Mouse (Mus musculus) cerebellum, adult 8-10 months (tissue): ENCODE results near the gene Ptprm.

ENCODE experiments used
- DNase-seq: peaks from one replicate; pipeline ENCODE4 v3.0.0; 2022

The Ptprm gene

DNA sequence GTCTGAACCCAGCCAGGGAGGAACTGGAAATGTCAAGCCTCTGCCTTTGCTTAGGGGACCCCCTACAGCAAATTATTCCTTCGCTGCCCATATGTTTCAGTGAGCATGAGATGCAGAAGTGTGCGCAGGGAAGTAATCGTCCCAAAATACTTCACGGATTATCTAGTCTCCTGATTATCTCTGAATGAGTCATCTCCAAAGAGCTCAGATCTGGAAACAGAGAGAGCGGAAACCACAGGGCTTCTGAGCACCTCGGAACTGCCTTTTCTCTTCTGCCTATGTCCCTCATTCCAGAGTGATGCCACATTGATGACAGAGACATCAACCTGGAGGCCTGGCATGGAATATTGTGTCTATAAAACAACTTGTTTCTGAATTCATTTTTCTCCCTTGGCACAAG, 11.3 kb downstream of the Ptprm start:
- no peak for DNase-seq

DNA sequence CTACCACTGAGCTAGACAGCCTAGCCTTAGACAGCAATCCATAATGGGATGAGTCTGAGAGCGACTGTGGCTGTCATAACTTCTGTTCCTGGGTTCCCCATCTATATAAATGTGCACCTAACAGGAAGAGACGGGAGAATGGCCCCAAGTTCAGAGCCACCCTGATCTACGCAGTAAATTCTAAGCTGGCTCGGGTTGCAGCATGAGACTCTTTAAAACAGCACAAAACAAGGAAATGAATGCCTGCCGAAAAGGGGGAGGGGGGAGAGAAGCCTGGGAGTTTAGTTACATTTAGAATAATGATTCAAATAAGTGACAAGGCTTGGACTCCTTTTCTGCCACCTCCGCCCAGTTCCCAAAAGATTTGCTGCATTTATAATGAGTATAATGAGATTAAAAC, 13.9 kb downstream of the Ptprm start:
- DNase-seq, result no peak

DNA sequence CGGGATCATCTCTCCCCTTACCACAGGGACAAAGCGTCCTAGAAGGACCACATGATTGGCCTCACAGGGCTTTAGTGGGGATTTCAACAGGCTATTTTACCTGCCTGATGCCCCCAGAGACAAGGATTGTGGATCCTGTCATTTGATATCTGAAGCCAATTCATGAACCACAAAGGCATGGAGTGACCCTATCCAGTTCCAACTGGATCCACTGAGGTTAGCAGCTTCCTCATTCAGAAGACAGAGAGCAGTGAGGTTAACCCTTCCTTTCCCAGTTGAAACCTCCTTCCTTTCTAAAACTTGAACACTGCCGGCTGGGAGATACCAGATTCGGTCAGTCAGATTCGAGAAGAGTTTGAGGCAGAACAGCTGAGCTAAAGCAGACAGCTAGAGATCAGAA, 14.7 kb downstream of the Ptprm start:
- no peak for DNase-seq

DNA sequence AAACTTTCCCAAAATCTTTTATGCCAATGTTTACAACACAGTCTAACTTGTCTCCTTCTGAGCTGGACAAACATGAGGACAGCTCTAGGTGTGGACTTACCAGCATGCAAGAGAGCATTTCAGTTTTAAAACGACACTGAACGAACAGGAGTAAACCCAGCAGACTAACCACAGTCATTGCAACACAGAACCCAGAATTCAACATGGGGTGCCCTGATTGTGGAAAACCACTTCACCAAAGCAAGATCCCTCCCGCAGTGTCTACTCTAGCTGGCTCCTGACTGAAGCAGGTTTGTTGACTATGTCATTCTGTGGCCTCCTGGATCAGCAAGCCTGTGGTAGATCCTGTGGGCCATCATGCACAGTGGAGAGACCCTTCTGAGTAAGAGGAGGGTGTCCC, 19.9 kb downstream of the Ptprm start:
- DNase-seq, result no peak

DNA sequence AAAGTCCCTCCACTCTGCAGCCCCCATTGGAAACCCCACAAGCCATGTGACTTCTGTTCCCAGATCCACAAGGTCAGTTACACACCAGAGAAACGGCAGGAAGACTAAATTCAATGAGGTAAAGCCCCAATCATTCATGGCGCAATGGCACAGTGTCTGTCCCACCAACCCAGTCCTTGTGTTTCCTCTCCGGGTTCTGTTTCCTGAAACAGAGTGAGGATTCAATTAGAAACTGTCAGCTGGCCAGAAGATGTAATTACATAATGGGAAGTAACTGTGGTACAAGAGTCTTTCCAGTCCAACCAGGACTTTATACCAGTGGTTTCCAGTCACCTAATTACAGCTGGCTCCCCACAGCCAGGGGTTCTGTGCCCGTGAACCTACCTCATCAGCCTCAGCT, 24.8 kb downstream of the Ptprm start:
- no peak for DNase-seq

DNA sequence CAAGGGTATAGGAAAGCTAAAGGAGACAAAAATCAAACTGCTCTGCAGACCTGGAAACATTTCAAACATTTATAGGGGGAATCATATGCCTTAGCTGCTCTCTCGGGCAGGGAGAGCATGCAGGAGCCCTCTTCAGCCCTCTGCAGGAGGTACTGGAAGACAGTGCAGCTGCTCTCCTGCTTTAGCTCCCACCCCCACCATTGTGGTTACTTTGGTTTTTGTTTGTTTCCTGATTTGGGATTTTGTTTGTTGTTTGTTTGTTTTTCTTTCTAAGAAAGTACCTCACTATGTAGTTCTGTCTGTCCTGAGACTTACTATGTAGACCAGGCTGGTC, 29.8 kb downstream of the Ptprm start:
- no peak for DNase-seq

DNA sequence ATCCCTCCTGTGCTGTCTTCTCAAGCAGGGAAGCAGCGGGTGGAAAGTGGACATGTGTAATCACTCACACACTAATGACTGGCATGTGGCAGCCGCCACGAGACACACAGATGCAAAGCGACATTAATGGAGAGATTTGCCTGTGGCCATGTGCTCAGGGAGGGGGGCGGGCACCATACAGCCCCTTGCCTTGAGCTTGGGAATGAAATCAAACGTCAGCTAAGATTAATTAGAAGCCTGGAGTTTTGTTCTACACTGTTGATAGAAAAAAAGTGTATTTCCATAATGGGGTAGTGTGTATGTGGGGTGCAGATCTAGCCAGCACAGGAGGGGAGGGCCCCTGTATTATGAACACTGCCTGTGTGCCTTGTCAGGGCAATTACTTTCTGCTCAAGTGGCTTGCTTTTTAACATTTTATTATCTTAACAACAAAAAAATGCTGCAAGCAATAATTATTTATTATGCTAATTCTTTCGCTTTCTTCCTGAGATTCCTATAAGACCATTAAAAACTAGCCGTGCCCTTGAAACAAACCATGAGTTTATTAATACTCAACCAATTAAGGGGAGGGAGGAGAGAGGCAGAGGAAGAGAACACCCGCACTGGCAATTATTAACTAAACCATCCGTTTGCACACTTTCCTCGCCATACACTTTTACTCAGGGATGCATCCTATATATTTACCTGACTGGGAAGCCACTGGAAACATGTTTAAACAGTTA, 30.3 kb downstream of the Ptprm start:
- DNase-seq, result no peak

DNA sequence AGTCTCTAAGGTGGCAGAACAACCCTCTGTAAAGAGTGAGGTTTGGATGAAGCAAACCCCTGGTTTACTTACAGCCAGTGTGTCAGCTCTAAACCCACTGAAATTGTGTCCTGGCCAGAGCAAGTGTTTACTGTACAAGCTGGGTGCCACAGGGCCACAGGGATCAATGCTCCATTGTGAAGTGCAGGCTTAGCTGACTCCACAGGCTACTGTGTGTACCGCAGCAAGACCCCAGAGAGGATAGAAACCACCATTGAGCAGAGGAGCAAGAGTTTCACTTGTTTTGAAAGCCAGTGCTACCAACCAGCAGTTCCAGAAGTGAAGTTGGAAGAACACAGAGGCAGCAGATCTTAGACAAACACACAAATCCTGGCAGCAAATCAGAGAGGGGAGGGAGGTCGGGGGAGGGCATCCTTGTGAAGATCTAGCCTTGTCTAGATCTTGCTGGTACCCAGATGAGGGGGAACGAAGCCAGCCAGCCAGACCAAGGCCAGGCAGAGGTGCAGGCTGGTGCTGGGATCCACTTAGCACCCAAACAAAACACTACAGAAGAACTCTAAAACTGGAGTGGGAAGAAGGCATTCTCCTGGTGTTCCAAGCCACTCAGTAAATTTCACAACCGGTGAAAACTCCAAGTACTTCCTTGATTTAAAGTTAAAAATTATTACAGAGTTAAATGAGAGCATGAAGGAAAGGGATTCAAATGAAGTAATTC, 39.6 kb downstream of the Ptprm start:
- no peak for DNase-seq

DNA sequence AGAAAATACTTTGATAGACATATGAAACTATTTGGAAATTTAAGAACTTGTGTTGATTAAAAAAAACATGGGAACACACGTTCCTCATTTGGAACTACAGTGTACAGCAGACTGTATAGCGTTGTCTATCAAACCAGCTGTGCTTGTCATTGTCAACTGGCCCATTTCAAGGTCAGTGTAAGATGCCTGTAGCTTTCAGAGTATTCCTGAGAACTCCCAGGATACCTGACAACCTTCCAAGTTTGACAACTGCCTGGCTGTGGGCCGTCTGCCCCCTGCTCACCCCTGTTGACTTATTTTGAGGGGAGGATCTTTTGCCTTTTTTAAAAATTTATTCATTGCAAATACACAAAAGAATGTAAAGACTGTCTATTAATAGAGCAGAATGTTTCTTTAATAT, 45.8 kb downstream of the Ptprm start:
- DNase-seq, result no peak

DNA sequence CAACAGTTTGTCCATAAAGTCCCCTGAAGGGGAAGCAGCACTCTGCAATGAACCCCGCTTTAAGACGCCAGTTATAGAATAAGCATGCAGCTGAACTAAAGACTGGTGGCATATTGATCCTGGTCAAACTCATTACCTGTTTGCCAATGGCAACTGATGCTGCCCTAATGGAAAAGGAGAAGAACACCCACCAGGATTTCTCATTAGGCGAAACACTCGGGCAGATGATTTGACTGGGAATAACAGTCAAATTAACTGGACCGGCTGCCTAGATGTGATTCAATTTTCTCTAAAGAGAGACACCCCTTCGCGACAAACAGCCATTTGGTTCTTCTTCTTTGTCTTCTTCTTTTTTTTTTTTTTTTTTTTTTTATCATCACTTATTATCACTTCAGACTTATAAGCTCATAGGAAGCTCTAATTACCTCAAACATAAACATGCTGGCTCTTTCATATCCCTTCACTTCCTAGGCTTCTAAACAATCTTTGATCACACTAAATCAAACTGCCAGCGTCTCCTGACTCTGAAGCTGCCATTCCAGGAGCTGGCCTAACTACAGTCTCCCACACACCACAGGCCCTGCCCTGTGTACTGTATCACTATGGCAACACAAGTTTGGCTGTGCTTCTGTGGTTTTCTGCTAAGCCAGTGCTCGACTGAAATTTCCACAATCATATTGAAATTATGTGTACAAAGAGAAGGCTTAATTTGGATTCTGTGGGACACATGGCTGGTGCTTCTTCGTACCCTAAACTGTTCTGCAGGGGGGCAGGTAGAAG, 48.0 kb downstream of the Ptprm start:
- no peak for DNase-seq

DNA sequence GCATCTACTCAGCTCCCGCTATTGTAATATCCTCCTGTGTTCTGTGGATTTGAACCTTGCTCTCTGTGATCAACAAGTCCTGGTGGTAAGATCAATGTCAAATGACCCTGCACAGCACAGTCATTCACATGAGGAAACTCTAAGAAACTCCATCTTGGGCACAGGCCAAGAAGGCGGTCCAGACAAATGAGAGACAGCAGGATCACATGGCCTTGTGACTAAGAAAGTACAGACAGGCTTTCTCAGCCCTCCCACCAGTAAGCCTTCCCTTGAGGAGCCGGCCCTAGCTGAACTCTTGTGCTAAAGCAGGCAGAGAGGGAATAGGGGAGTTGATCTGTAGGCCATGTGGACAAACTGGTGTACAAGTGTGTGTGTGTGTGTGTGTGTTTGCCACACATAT, 49.4 kb downstream of the Ptprm start:
- no peak for DNase-seq

DNA sequence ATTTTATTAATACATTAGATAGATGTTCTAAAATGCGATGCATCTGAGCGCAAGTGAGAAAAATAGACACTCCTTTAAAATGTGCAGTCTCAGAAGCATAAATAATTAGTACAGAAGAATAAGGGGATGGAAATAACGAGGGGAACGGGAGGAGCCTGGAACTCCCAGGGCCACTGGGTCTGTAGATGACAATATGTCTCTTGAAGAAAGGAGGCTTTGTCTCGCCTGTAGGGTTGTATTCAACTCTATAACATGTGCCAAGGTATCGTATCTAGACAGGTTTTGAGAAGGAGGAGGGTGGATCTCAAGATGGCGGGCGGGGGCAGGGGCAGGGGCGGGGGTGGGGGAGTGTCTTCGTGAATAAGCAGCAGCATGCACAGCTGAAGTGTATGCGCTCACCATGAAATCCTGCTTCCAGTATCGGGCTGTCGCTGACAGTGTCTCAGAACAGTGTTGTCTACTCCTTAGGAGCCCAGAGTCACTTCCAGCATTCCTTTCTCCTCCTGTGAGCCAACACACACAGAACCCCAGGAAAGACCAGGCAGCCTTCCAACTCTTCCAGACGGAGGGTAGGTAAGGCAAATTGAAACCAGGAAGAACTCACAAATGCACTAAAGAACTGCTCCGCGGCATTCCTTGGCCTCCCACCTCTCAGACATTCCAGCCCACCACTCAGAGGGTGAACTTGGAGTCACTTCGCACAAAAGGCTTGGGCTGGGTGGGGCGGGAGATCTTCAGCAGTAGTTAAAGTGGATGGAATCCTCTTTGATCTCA, 50.7 kb downstream of the Ptprm start:
- DNase-seq, result no peak

DNA sequence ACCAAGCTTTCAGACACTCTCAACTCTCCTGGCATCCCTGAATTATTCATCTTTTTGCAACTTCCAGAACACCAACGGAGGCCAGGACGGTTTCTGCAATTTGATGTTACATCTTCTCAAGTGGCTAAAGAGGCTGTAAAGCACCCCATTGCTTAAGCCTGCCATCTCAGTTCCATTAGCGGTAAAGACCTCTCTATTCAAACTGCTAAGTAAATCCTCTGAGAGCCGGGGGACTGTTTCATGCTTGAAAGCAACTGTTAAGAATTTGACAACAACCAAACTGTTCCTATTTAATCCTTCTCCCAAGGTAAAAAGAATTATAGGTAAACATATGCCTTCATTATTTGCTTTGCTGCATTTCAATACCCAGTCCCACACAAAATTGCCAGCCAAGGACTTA, 51.7 kb downstream of the Ptprm start:
- no peak for DNase-seq

DNA sequence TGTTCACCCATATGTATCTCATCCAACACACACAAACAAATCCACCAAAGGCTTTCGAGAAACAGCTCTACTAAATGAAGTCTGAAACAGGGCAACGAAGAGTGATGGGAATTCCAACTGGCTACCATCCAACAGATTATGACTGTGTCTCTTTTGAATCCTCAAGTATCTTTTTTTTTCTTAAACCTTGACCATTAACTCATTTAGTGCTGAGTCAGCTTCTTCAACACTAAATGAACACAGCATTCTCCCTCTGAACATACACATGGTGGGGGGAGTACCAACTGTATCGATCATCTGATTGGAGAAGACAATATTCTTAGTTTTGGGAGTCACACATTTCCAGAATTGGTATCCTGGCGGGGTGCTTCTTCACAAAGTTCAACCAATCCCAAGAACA, 52.2 kb downstream of the Ptprm start:
- DNase-seq, result no peak

DNA sequence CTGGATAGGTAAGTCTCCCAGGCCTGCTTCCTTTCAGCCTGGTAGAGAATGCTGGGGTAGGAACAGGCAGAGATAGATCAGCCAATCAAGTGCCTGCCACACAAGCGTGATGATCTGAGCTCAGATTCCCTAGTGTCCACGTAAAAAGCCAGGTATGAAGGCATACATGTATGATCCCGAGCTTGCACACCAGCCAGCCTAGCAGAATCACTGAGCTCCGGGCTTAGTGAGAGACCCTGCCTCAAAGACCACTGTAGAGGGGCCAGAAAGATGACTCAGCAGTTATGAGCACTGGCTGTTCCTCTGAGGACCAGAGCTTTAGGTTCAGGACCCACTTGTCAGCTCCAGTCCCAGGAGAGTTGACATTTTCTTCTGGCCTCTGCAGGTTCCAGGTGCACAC, 52.9 kb downstream of the Ptprm start:
- no peak for DNase-seq

DNA sequence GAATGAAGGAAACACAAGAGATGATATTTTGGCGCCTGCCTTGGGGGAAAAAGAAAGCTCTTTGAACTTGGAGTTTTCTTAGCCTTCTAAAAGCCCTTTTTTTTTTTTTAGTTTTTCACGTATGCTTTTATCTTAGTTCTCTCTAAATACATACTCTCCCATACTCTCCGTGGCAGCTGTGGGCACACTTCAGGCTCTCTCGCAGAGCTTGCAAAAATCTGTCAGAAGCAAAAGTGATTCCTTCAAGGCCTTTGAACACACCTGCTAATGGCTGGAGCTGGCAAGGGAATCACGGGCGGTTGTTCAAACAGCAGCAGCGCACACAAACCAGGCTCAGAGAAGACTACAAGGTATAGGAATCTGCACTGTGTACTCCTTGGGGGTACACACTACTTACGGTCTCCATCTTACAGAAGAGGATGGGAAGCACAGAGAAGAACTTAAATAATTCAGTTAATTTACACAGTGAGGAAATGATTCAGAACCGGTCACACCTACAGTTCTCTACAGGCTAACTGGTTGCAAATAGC, 55.9 kb downstream of the Ptprm start:
- no peak for DNase-seq

DNA sequence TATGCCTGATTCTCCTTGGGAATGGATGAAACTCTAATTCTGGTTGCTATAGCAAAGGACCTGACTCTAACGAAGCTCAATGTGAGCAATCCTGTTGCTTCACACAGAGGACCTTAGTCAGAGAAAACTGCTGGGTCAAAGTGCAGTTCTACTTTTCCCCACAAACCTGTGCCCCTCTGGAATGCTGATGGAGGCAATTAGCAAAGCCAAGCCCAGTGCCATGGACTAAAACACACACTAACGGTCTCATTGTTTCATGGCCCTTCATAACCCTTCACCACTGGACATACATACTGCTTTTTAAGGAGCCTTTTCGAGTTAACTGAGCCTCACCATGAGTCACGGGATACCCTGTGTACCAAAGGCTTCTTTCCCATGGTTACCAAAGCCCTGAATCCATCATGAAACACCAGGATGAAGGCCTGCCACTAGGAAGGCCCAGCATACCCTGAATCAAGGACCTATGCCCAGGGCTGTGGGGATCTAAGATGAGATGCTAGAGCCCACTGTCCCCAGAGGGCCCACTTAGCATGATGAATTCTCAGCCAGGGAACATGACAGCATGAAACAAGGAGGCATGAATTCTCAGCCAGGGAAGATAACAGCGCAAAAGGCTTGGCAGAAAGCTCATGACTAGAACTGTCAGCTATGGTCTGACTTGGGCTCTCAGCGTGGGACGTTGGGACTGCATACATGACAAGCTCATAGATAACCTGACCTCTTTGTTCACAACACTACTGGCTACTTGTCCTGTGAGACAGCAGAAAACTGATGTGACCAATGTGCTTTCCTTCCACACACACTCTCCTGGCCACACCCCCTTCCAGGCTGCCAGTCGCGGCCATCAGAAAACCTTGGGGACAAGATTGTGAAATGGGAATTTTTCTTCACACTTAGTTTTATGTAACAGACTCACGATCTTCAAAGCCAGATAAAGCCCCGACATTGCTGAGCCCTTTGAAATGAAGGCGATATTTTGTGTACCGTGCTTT, 57.4 kb downstream of the Ptprm start:
- no peak for DNase-seq

DNA sequence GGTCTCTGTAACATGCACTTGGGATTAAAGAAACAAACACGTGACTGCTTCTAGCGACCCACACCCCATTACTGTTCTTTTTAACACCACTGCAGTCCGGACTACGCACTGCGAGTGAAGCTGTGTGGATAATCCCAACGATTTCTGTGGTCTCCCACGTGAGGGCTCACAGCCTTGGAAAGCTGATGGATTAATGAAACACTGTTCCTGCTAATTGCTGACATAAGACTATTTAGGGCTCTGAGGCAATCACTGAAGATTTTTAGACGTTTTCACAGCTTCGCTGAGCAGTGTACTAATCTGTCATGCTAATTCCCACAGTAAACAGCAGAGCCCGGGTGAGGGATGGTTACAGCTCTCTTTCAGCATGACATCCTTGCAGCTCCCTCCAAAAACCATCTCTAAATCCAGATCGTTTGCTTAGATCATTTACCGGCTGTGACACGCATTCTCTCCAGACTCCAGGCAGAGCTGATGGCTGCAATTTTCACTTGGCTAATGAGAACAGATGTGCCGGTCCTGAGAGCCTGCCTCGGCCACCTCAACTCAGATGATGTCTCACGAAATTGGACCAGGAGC, 63.5 kb downstream of the Ptprm start:
- DNase-seq, result no peak

DNA sequence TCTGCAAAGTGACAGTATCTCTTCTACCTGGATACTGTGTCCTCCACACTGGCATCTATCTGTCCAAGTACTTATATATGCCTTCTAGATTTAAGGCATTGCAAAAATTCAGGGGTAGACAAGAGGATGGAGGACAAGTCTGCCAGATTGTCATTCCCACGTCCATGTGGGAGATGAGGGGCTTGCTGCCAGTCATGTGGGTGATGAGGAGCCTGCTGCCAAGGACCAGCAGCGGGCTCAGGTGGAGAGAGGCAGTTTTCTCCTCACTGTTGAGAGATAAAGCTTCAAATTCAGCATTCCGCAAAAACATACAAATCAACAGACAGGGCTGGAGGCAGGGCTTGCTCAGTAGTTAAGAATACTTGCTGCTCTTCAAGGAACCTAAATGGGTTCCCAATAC, 66.8 kb downstream of the Ptprm start:
- DNase-seq, result no peak

DNA sequence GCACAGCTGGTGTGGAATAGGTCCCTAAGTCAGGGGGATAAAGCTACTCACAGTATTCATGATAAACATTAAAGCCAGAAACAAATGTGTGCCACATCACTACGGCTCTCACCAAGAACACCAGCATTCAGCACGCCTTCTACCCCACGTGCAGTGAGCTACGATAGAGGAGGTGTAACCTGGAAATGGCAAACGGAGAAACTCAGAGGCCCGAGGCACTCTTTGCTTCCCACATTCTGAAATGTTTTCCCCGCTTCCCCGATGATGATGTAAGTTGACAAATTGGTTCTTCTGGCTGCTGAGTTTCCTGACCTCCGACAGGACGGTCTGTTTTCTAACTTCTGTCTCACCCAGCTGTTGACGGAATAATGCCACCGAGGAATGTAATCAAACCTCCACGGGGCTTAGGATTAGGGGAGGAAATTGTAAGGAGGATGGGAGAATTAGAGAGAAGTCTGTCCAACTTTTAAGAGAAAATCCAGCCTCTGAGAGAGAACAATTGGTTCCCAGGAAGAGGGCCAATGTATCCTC, 72.6 kb downstream of the Ptprm start:
- no peak for DNase-seq
